Mouse (Mus musculus) liver, adult 2 months (tissue): Measurements from ENCODE around the gene Manba.

ENCODE experiments used
- CTCF ChIP-seq: fragments of 200-500 bp; IDR thresholded peaks from 2 replicates; pipeline ENCODE4 v1.5.1; 2011; ENCODE audit warnings: low read depth, low read length, control low read depth
- POLR2A ChIP-seq: fragments of 200-500 bp; IDR thresholded peaks from 2 replicates; pipeline ENCODE4 v1.6.1; 2011; ENCODE audit warnings: low read length, control low read depth; ENCODE audit not compliant: insufficient read depth; ENCODE audit errors: extremely low read depth

GRCm38 (mm10) chr3:135614376-135614775 is 129.0 kb downstream of the Manba start:
- TF ChIP-seq POLR2A (no peak), CTCF (no peak)
